Mouse (Mus musculus) ES-Bruce4 (cell line): Measurements from ENCODE around the gene Mapkap1. TPM values are rescaled to one million over a fixed set of nuclear protein-coding genes. Genes with fewer than 3 reads are reported as not detected.
"Not testable (repeated sequence)": the region's sequence is repeated elsewhere in the genome, so short reads cannot be mapped to it uniquely, and the experiment has no call there.

Source experiments
- H3K27ac ChIP-seq: 2 replicates; pipeline ENCODE4 v1.5.1; 2012; ENCODE audit warnings: low read length, inconsistent platforms; ENCODE audit not compliant: insufficient read depth
- H3K27me3 ChIP-seq: 2 replicates; pipeline ENCODE4 v1.6.1; 2012; ENCODE audit warnings: mild to moderate bottlenecking, low read length, inconsistent platforms; ENCODE audit not compliant: control insufficient read depth, poor library complexity, insufficient read depth, severe bottlenecking
- H3K36me3 ChIP-seq: 2 replicates; pipeline ENCODE4 v1.6.1; 2012; ENCODE audit warnings: inconsistent platforms, mild to moderate bottlenecking, low read length, moderate library complexity; ENCODE audit not compliant: control insufficient read depth, poor library complexity, insufficient read depth, severe bottlenecking
- H3K4me1 ChIP-seq: one replicate; pipeline ENCODE4 v1.8.1; 2011; ENCODE audit warnings: low read length; ENCODE audit not compliant: control insufficient read depth, insufficient read depth
- H3K4me3 ChIP-seq: 2 replicates; pipeline ENCODE4 v1.5.1; 2011; ENCODE audit warnings: low read depth, mild to moderate bottlenecking, low read length
- H3K9ac ChIP-seq: 2 replicates; pipeline ENCODE4 v1.6.1; 2012; ENCODE audit warnings: low read depth, mild to moderate bottlenecking, inconsistent platforms; ENCODE audit not compliant: poor library complexity, severe bottlenecking
- H3K9me3 ChIP-seq: replicated peaks from 2 replicates; pipeline ENCODE4 v1.6.1; 2012; ENCODE audit warnings: mild to moderate bottlenecking, low read length, inconsistent platforms; ENCODE audit not compliant: control insufficient read depth, poor library complexity, insufficient read depth, severe bottlenecking
- CTCF ChIP-seq: IDR thresholded peaks from one replicate; pipeline ENCODE4 v1.8.1; 2011; ENCODE audit warnings: low read depth, low read length
- EP300 ChIP-seq: IDR thresholded peaks from 2 replicates; pipeline ENCODE4 v1.6.1; 2011; ENCODE audit warnings: low read depth, low read length; ENCODE audit not compliant: insufficient read depth
- POLR2A ChIP-seq: IDR thresholded peaks from one replicate; pipeline ENCODE4 v1.8.1; 2011; ENCODE audit warnings: low read length; ENCODE audit not compliant: insufficient read depth
- polyA plus RNA-seq: library from polyadenylated mRNA; stranded (reverse); fragments of >200 nt; gene quantifications from 2 replicates; pipeline ENCODE4 v1.2.4, GENCODE M21; 2011; ENCODE audit warnings: low read depth; ENCODE audit not compliant: missing spikeins, insufficient read depth, insufficient read length

Mapkap1 gene
- polyA plus RNA-seq, 1 experiment: 48.1 TPM

DNA sequence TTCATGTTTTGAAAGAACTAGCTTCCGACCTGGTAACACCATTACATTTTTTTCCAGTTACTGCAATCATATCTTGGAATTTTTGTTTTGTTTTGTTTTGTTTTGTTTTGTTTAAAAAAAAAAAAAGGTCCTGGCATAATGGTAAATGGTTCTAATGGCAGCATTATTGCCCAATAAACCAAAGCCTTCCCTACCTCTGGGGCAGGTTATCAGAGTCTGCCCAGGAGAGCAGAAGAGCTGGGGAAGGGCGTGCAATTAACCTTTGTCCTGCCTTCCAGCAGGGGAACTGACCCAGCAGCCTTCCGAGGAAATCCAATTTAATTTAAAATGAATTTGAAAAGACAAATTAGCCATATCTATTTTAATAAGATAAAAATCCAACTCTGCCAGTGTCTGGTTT, 75.5 kb downstream of the Mapkap1 start:
- H3K4me1 ChIP-seq: no peaks in the 10 kb centered on the region
- no peak overlapping the region for H3K4me3 ChIP-seq
- no peaks in the 10 kb centered on the region for H3K27me3 ChIP-seq
- TF ChIP-seq POLR2A: no peak
- TF ChIP-seq CTCF: no peak
- TF ChIP-seq EP300: no peak
- H3K9ac ChIP-seq: no peak overlapping the region
- no peaks in the 10 kb centered on the region for H3K36me3 ChIP-seq
- H3K9me3 ChIP-seq: no peaks in the 10 kb centered on the region
- H3K27ac ChIP-seq: no peak overlapping the region

DNA sequence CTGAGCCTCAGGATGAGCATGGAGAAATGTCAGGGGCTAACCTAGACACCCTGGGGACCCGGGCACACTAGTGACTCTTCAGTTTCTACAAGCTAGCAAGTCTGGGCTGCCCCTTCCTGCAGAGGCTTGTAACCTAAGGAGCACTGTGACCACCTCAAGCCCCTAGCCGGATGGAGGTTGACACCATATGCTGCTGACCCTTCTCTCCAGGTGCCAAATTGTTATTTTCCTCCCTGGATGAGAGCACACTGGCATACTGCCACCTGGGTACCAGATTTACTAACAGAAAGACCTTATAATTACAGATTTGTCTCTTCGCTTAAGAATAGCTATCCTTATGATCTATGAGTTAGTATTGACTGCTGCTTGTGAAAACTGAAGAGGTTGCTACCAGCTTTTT, 76.0 kb downstream of the Mapkap1 start:
- no peak overlapping the region for H3K9ac ChIP-seq
- no peak for TF ChIP-seq POLR2A
- TF ChIP-seq EP300: no peak
- TF ChIP-seq CTCF: no peak
- no peak overlapping the region for H3K27ac ChIP-seq

GRCm38 (mm10) chr2:34487281-34487680, 80.7 kb downstream of the Mapkap1 start:
- TF ChIP-seq EP300 (no peak), POLR2A (no peak), CTCF (no peak)
- Histone ChIP-seq H3K9ac (no peak overlapping the region), H3K9me3 (no peaks in the 10 kb centered on the region), H3K4me3 (no peak overlapping the region), H3K4me1 (no peaks in the 10 kb centered on the region), H3K36me3 (no peaks in the 10 kb centered on the region), H3K27me3 (no peaks in the 10 kb centered on the region), H3K27ac (no peak overlapping the region)

More for the DNA sequence above, 76.0 kb downstream of the Mapkap1 start:
- H3K9me3 ChIP-seq: no peaks in the 10 kb centered on the region
- H3K4me1 ChIP-seq: no peaks in the 10 kb centered on the region
- no peak overlapping the region for H3K4me3 ChIP-seq
- no peaks in the 10 kb centered on the region for H3K27me3 ChIP-seq
- H3K36me3 ChIP-seq: no peaks in the 10 kb centered on the region

GRCm38 (mm10) chr2:34503975-34504730, 97.6 kb downstream of the Mapkap1 start:
- Histone ChIP-seq H3K36me3 (no peaks in the 10 kb centered on the region; the same call in 1 of the 2 replicates), H3K27me3 (no peaks in the 10 kb centered on the region), H3K27ac (no peak overlapping the region), H3K4me3 (no peak overlapping the region), H3K9me3 (no peaks in the 10 kb centered on the region), H3K4me1 (no peaks in the 10 kb centered on the region), H3K9ac (no peak overlapping the region)
- no peak for TF ChIP-seq EP300
- no peak for TF ChIP-seq CTCF
- TF ChIP-seq POLR2A: no peak

GRCm38 (mm10) chr2:34506162-34506561, 99.6 kb downstream of the Mapkap1 start:
- H3K9ac ChIP-seq, H3K9me3 ChIP-seq, H3K27ac ChIP-seq, H3K27me3 ChIP-seq, H3K4me3 ChIP-seq, H3K4me1 ChIP-seq, H3K36me3 ChIP-seq: not testable (repeated sequence)

- H3K27me3 ChIP-seq: no peaks in the 10 kb centered on the region
- no peak for TF ChIP-seq POLR2A
- no peak for TF ChIP-seq CTCF
- no peak for TF ChIP-seq EP300
- H3K4me3 ChIP-seq: no peak overlapping the region
Observed at GRCm38 (mm10) chr2:34509856-34510255, 103.3 kb downstream of the Mapkap1 start.

More at GRCm38 (mm10) chr2:34509856-34510255, 103.3 kb downstream of the Mapkap1 start:
- Histone ChIP-seq H3K36me3 (no peaks in the 10 kb centered on the region), H3K9ac (no peak overlapping the region), H3K4me1 (no peaks in the 10 kb centered on the region), H3K27ac (no peak overlapping the region), H3K9me3 (no peaks in the 10 kb centered on the region)
